Mouse (Mus musculus) heart, adult 11 months (tissue): ENCODE results near the gene G6pc2.

Experiments
- DNase-seq: peaks from one replicate; pipeline ENCODE4 v3.0.0; 2022

The G6pc2 gene

GRCm38 (mm10) chr2:69244924-69245323 is 34.1 kb downstream of the G6pc2 start:
- no peak for DNase-seq

GRCm38 (mm10) chr2:69247081-69247480 is 36.2 kb downstream of the G6pc2 start:
- DNase-seq: no peak

GRCm38 (mm10) chr2:69248221-69248755 is 37.4 kb downstream of the G6pc2 start:
- DNase-seq: no peak

- DNase-seq: no peak
These were observed 53.3 kb downstream of the G6pc2 start for GRCm38 (mm10) chr2:69264069-69264618.

- DNase-seq: no peak
These were observed 65.0 kb downstream of the G6pc2 start for GRCm38 (mm10) chr2:69275875-69276274.
